Mouse (Mus musculus): ENCODE results near the gene Trem3.

DNA sequence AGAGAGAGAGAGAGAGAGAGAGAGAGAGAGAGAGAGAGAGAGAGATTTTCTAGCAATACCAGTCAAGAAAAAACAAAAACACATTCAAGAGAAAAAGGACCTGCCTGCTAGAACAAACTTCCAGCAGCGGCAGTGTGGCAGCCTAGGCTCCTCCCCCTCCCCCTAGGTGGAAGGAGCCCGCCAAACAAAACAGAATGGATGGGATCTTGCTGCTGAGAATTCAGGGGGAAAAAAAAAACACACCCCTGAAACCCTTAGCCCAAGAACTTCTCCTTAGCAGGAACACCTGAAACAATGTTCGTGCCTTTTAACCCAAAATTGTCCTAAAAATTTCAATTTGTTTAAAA is 34.1 kb downstream of the Trem3 start:
- TF ChIP-seq CTCF (IDR thresholded peaks at IDR 0.05; ENCODE audit: low read depth), result no peak
- no peak for TF ChIP-seq EP300 (IDR thresholded peaks at IDR 0.05; ENCODE audit: low read depth)

Data from heart, postnatal 0 days (tissue).